Mouse (Mus musculus) neural tube, embryonic 14.5 days (tissue): Measurements from ENCODE around the gene Slc4a2. TPM values are rescaled to one million over a fixed set of nuclear protein-coding genes. Genes with fewer than 3 reads are reported as not detected.

Source experiments
- ATAC-seq: fragments of 200-750 bp; cut with Nextera tagmentation; 2 replicates; pipeline ENCODE4 v1.8.0; 2017; ENCODE audit warnings: low read depth, mild to moderate bottlenecking, moderate TSS enrichment, moderate library complexity
- H3K27ac ChIP-seq: fragments of 300-500 bp; sonication (generic); 2 replicates; pipeline ENCODE4 v1.5.1; 2014; ENCODE audit warnings: low read depth, mild to moderate bottlenecking, control low read depth, low read length, moderate library complexity, mixed read lengths
- H3K27me3 ChIP-seq: fragments of 300-500 bp; sonication (generic); 2 replicates; pipeline ENCODE4 v1.6.1; 2014; ENCODE audit warnings: low read length; ENCODE audit not compliant: control insufficient read depth, insufficient read depth
- H3K36me3 ChIP-seq: fragments of 300-500 bp; sonication (generic); 2 replicates; pipeline ENCODE4 v1.6.1; 2014; ENCODE audit warnings: low read length, mixed read lengths; ENCODE audit not compliant: control insufficient read depth, insufficient read depth
- H3K4me1 ChIP-seq: fragments of 300-500 bp; sonication (generic); 2 replicates; pipeline ENCODE4 v1.6.1; 2014; ENCODE audit warnings: low read length; ENCODE audit not compliant: control insufficient read depth, insufficient read depth
- H3K4me2 ChIP-seq: fragments of 300-500 bp; sonication (generic); 2 replicates; pipeline ENCODE4 v1.6.1; 2014; ENCODE audit warnings: mild to moderate bottlenecking, low read depth, low read length, control low read depth
- H3K4me3 ChIP-seq: fragments of 300-500 bp; sonication (generic); 2 replicates; pipeline ENCODE4 v1.5.1; 2014; ENCODE audit warnings: low read depth, low read length, control low read depth, mixed read lengths
- H3K9ac ChIP-seq: fragments of 300-500 bp; sonication (generic); replicated peaks from 2 replicates; pipeline ENCODE4 v1.6.1; 2014; ENCODE audit warnings: low read depth, mild to moderate bottlenecking, control low read depth, low read length, mixed read lengths
- H3K9me3 ChIP-seq: fragments of 300-500 bp; sonication (generic); 2 replicates; pipeline ENCODE4 v1.6.1; 2016; ENCODE audit warnings: low read length; ENCODE audit not compliant: control insufficient read depth
- WGBS: fragments of 180-500 bp; shearing (Covaris S2); extraction: QIAGEN DNeasy Blood & Tissue Kit; methylation state at CpG from one replicate; pipeline ENCODE4 v1.1.7; 2014; 5-methylcytosine and 5-hydroxymethylcytosine counted together
- polyA plus RNA-seq: library from polyadenylated mRNA; unstranded; fragments of >200 nt; fragmentation: Nextera tagmentation; extraction: Ambion mirVana; gene quantifications from 2 replicates; pipeline ENCODE4 v1.2.1, GENCODE M21; 2014

Gene Slc4a2
- polyA plus RNA-seq, 1 experiment from 2014 or later, result 11.2 TPM

DNA sequence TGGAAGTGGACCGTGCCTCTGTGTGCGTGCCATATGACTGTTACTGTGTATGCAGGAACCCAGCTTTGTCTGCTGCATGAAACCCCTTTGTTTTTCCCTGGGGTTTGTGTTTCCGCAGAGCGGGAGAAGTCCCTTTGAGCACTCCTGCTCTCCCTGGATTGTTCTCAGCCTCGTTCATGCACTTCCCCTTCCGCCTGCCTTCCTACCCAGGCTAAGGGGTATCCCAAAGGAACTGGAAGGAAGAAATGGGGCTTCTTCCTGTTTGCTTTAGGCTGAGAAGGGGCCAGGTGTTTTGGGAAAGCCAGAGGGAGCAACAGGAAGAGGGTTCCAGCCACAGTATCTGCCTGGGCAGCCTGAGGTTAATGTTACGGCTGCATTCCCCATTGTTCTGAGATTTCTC lies 32.0 kb downstream of the Slc4a2 start:
- no peaks in the 10 kb centered on the region for H3K36me3 ChIP-seq
- peak overlapping the region; percentile 25; the same call in 1 of the 2 replicates for H3K9ac ChIP-seq
- no peak overlapping the region for H3K4me3 ChIP-seq
- no peaks in the 10 kb centered on the region; the same call in 1 of the 2 replicates for H3K27me3 ChIP-seq
- WGBS, result 46% methylated on average over 7 of the region's 7 CpGs
- H3K4me1 ChIP-seq, result peaks cover 36% of the 10 kb centered on the region
- H3K9me3 ChIP-seq, result no peaks in the 10 kb centered on the region
- ATAC-seq, result no peak
- no peak overlapping the region for H3K27ac ChIP-seq
- H3K4me2 ChIP-seq, result peak overlapping the region; percentile 95; the same call in 1 of the 2 replicates

DNA sequence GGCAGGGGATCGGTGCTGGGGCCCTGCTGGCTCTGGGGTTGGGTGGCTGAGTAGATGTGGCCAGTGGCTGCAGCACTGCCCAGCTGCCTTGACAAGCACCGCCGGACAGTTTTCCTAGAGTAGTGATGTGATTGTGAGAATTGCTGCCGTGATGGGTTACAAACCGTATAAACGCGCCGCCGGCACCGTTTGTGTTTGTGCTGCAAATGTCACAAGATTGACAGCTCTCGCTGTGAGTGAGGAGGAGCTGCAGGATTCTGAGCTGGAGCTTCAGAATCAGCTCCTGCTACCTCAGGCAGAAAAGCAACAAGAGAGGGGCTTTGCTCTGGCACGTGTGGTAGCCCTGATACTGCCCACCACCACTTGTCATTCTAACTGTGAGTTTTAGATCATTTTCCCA lies 43.1 kb downstream of the Slc4a2 start:
- Histone ChIP-seq H3K9ac (no peak overlapping the region), H3K27me3 (no peaks in the 10 kb centered on the region), H3K27ac (no peak overlapping the region), H3K4me1 (peaks cover 8% of the 10 kb centered on the region; the same call in 1 of the 2 replicates), H3K36me3 (no peaks in the 10 kb centered on the region), H3K4me3 (no peak overlapping the region), H3K9me3 (no peaks in the 10 kb centered on the region), H3K4me2 (no peak overlapping the region)
- 65% methylated on average over 12 of the region's 12 CpGs for WGBS
- ATAC-seq, result no peak

DNA sequence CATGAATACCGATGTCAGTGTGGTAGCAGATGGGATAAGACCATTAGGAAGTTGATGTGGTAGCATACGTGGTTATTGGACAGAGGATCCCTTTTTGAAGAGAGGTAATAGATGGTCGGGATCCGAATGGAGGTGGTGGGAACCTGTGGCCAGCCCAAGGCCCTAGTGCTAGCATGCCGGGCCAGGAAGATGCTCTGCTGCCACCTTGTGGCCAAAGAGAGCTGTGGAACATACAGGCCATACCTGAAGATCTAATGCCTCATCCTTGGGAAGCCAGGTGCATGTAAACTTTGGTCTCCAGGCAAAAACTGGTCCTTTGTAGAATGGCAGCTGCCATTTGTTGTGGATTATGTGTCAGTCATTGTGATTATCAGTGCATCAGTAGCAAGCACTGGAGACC lies 47.0 kb downstream of the Slc4a2 start:
- H3K27me3 ChIP-seq, result peaks cover 2% of the 10 kb centered on the region; the same call in 1 of the 2 replicates
- H3K4me1 ChIP-seq, result peaks cover 22% of the 10 kb centered on the region
- H3K4me2 ChIP-seq, result no peak overlapping the region
- H3K36me3 ChIP-seq, result no peaks in the 10 kb centered on the region
- peak; percentile 72; the same call in 1 of the 2 replicates for ATAC-seq
- H3K9me3 ChIP-seq, result no peaks in the 10 kb centered on the region
- no peak overlapping the region for H3K27ac ChIP-seq
- H3K4me3 ChIP-seq, result no peak overlapping the region
- H3K9ac ChIP-seq, result no peak overlapping the region
- 15% methylated on average over 5 of the region's 5 CpGs for WGBS

DNA sequence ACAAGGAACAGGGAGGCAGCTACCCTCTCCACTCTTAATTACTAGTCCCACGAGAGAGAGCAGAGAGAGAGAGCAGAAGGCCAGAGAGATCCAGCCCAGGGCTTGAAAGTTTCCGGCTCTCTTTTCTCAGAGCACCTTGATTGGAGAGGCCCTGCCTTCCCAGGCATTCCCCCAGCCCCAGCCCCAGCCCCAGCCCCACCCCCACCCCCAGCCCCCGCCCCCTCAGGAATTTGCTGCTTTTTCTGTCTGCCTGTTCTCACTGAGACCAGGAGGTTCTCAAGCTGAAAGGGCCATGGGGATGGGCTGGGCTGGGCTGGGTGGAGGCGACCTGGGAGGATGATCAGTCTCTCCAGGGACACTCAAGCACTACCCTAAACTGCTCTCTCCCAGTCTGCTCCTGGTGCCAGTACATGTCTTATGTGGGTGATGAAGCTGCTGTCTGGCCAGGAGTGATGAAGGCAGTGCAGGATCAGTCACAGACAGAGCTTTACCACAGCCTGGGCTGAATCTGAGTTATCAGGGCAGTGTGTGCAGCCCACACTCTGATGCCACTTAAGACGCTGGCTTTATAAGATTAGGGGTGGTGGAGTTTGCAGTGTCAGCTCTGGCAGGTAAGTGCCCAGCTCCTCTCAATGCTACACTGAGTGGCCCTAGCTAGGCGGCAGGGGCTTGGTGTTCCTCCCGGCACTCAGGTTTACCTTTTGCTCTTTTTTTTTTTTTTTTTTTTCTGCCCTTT lies 49.4 kb downstream of the Slc4a2 start:
- ATAC-seq, result no peak
- no peak overlapping the region for H3K4me3 ChIP-seq
- no peak overlapping the region for H3K4me2 ChIP-seq
- 25% methylated on average over 7 of the region's 7 CpGs for WGBS
- H3K4me1 ChIP-seq, result peaks cover 22% of the 10 kb centered on the region
- H3K36me3 ChIP-seq, result peaks cover 12% of the 10 kb centered on the region
- peaks cover 2% of the 10 kb centered on the region; the same call in 1 of the 2 replicates for H3K27me3 ChIP-seq
- no peaks in the 10 kb centered on the region for H3K9me3 ChIP-seq
- H3K27ac ChIP-seq, result no peak overlapping the region
- no peak overlapping the region for H3K9ac ChIP-seq

DNA sequence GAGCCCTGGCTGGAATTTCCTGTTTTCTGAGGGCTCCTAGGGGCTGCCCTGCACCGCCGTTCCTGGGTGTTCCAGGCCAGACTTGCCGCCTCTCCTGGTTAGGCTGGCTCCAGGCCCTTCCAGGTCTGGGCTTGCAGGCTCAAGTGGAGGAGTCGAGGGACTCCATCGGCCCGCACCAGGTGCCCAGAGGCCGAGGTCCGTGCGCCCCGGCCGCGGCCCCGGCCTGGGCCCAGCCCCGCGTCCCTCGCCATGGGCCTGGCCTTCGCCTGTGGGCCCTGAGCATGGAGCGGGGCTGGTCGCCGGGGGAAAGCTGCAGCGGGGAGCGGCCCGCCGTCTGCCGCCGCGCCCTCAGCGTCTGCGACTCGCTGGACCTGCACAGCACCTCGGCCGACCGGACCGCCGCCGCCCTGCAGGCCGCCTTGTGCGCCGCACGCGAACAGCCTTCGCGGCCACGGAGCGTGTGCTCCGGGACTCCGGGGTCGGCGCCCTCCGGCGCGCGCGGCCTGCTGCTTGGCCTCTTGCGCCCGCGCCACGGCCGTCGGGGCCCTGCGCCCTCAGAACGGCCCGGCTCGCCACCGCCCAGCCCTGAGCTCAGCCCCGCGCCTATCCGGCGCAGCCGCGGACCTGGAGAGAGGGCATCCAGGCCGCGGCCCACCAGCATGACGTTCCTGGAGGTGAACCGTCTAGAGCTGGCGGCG lies 50.5 kb downstream of the Slc4a2 start:
- peaks cover 19% of the 10 kb centered on the region for H3K36me3 ChIP-seq
- peaks cover 2% of the 10 kb centered on the region; the same call in 1 of the 2 replicates for H3K27me3 ChIP-seq
- no peaks in the 10 kb centered on the region for H3K9me3 ChIP-seq
- H3K4me1 ChIP-seq, result peaks cover 22% of the 10 kb centered on the region
- H3K27ac ChIP-seq, result no peak overlapping the region; the same call in 1 of the 2 replicates
- peak overlapping the region; percentile 61 for H3K4me2 ChIP-seq
- ATAC-seq, result peak; percentile 10; the same call in 1 of the 2 replicates
- H3K9ac ChIP-seq, result peak overlapping the region; percentile 44
- 3% methylated on average over 72 of the region's 77 CpGs for WGBS
- peak overlapping the region; percentile 25 for H3K4me3 ChIP-seq

DNA sequence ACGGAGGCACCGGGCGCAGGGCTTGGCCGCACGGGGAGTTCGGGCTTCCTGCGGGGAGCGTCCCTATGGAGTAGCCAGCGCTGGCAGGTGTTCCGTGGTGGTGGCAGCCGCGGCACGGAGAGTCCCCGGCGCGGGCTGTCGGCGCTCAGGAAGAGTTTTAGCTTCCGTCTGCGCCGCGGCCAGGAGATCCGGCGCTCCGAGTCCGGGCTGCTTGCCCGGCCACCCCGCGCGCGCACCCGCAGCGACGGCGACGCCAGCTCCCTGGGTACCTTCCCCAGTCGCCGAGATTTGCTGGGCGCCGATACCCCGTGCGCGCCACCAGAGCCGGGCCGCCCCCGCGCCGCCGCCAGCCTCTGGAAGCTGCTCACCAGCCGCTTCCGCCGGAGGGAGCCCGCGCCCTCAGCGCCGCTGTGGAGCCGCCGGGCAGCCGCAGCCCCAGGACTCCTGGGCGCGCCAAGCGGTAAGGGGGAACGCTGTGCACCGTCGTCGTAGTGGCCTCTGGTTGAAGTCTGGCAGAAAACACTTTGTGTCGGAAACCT lies 51.2 kb downstream of the Slc4a2 start:
- H3K4me2 ChIP-seq, result peak overlapping the region; percentile 61
- H3K4me1 ChIP-seq, result peaks cover 22% of the 10 kb centered on the region
- peaks cover 22% of the 10 kb centered on the region for H3K36me3 ChIP-seq
- peak; percentile 6; the same call in 1 of the 2 replicates for ATAC-seq
- 3% methylated on average over 54 of the region's 67 CpGs for WGBS
- no peaks in the 10 kb centered on the region for H3K9me3 ChIP-seq
- peak overlapping the region; percentile 44 for H3K9ac ChIP-seq
- no peak overlapping the region; the same call in 1 of the 2 replicates for H3K27ac ChIP-seq
- peak overlapping the region; percentile 25 for H3K4me3 ChIP-seq
- peaks cover 2% of the 10 kb centered on the region; the same call in 1 of the 2 replicates for H3K27me3 ChIP-seq

DNA sequence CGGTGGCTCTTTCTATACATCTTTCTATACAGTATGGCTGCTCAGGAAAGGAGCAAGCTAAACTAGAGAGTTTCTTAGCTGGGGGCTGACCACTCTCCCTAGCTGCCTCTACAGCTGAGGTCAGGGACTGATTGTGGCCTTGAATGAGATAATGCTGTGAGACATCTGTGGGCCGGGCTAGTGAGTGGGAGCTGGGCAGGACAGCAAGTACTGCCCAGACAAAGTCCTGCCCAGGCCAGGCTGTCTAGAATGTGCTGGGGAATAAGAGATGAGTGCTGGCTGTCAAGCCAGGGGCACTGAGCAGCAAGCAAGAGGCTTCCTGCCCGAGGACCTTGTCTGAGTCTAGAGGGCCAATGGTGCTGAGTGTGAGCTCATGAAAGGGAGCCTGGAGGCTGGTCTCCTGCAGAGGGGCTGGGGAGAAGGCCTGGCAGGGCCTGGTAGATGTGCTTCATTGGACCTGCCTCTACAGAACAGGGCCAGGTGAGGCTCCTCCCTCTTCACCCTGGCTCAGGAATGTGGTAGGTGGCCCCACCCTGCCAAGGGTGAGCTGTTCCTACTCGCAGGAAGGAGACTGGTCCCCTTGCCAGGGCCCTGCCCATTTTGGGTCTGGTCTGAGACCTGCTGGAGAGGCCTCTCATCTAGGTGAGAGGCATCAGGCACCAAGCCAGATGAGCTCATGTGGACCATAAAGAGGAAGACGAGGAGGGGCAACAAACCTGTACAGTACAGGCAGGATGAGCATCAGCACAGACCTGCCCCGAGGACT lies 52.0 kb downstream of the Slc4a2 start:
- Histone ChIP-seq H3K27me3 (peaks cover 2% of the 10 kb centered on the region; the same call in 1 of the 2 replicates), H3K9ac (peak overlapping the region; percentile 44; the same call in 1 of the 2 replicates), H3K4me3 (no peak overlapping the region), H3K9me3 (no peaks in the 10 kb centered on the region), H3K27ac (no peak overlapping the region), H3K4me1 (peaks cover 22% of the 10 kb centered on the region), H3K36me3 (peaks cover 30% of the 10 kb centered on the region), H3K4me2 (peak overlapping the region; percentile 61)
- no peak for ATAC-seq
- 79% methylated on average over 6 of the region's 6 CpGs for WGBS

DNA sequence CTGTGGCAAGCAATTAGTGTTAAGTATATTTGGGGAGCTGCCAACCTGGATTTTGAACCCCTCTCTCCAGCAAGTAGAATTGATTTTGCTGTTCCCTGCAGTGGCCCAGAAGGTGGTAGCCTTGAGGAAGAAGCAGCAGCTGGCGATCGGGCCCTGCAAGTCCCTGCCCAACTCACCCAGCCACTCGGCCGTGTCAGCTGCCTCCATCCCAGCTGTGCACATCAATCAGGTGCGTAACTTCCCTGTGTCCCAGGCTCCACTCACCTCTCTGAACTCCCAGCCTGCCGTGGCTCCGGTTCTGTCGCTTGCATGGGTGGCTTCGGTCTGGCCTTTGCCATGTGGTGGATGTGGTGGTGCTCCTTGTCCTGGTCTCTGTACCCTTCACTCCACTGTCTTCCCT lies 54.3 kb downstream of the Slc4a2 start:
- no peak overlapping the region for H3K9ac ChIP-seq
- H3K36me3 ChIP-seq, result peaks cover 34% of the 10 kb centered on the region
- WGBS, result 88% methylated on average over 9 of the region's 9 CpGs
- H3K27ac ChIP-seq, result no peak overlapping the region
- peaks cover 2% of the 10 kb centered on the region; the same call in 1 of the 2 replicates for H3K27me3 ChIP-seq
- H3K4me1 ChIP-seq, result peaks cover 22% of the 10 kb centered on the region
- ATAC-seq, result no peak
- H3K4me3 ChIP-seq, result no peak overlapping the region
- H3K9me3 ChIP-seq, result no peaks in the 10 kb centered on the region
- H3K4me2 ChIP-seq, result no peak overlapping the region
